Mouse (Mus musculus) intestine, embryonic 15.5 days (tissue): ENCODE measurements around the gene Sgsm1. TPM values are rescaled to one million over a fixed set of nuclear protein-coding genes. Genes with fewer than 3 reads are reported as not detected.

ENCODE experiments used
- ATAC-seq: fragments of 200-750 bp; cut with Nextera tagmentation; 2 replicates; pipeline ENCODE4 v1.8.0; 2017; ENCODE audit warnings: moderate TSS enrichment, moderate library complexity
- H3K27ac ChIP-seq: fragments of 300-500 bp; sonication (generic); 2 replicates; pipeline ENCODE4 v1.5.1; 2015; ENCODE audit warnings: mild to moderate bottlenecking, inconsistent platforms
- H3K27me3 ChIP-seq: fragments of 300-500 bp; sonication (generic); replicated peaks from 2 replicates; pipeline ENCODE4 v1.6.1; 2015; ENCODE audit warnings: inconsistent platforms
- H3K36me3 ChIP-seq: fragments of 300-500 bp; sonication (generic); 2 replicates; pipeline ENCODE4 v1.6.1; 2015; ENCODE audit warnings: inconsistent platforms
- H3K4me1 ChIP-seq: fragments of 300-500 bp; sonication (generic); replicated peaks from 2 replicates; pipeline ENCODE4 v1.6.1; 2015; ENCODE audit warnings: inconsistent platforms
- H3K4me2 ChIP-seq: fragments of 300-500 bp; sonication (generic); replicated peaks from 2 replicates; pipeline ENCODE4 v1.6.1; 2015; ENCODE audit warnings: mild to moderate bottlenecking, inconsistent platforms
- H3K4me3 ChIP-seq: fragments of 300-500 bp; sonication (generic); replicated peaks from 2 replicates; pipeline ENCODE4 v1.5.1; 2015; ENCODE audit warnings: inconsistent platforms
- H3K9ac ChIP-seq: fragments of 300-500 bp; sonication (generic); 2 replicates; pipeline ENCODE4 v1.6.1; 2015; ENCODE audit warnings: inconsistent platforms
- H3K9me3 ChIP-seq: fragments of 300-500 bp; sonication (generic); 2 replicates; pipeline ENCODE4 v1.6.1; 2016; ENCODE audit warnings: inconsistent platforms
- WGBS: fragments of 180-500 bp; shearing (Covaris S2); methylation state at CpG from one replicate; pipeline ENCODE4 v1.1.7; 2015; 5-methylcytosine and 5-hydroxymethylcytosine counted together
- polyA plus RNA-seq: library from polyadenylated mRNA; unstranded; fragments of >200 nt; fragmentation: Nextera tagmentation; extraction: Ambion mirVana; gene quantifications from 2 replicates; pipeline ENCODE4 v1.2.1, GENCODE M21; 2015

The Sgsm1 gene
- polyA plus RNA-seq, 1 experiment from 2014 or later: 9.6 TPM

DNA sequence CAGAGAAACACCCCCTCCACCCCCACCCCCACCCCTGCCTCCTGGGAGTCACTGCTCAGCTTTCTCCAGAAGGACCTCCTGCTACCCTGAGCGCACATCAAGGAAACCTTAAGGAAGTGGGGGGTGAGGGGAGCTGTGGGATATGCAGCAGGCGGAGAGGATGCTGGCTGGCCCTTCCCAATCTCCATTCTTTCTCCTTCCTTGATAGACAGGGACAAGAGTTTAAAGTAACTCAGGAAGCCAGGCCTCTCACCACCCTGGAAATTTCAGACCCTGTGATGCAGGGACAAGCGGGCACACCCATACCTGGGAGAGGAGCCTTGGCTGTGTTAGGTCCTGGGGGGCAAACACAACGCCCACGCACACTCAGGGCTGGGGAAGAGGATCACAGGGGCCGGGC is 100.3 kb downstream of the Sgsm1 start:
- Histone ChIP-seq H3K9me3 (no peaks in the 10 kb centered on the region), H3K27ac (peak overlapping the region; percentile 66), H3K4me3 (no peak overlapping the region), H3K27me3 (no peaks in the 10 kb centered on the region), H3K9ac (no peak overlapping the region), H3K4me2 (no peak overlapping the region), H3K4me1 (peaks cover 33% of the 10 kb centered on the region), H3K36me3 (no peaks in the 10 kb centered on the region)
- ATAC-seq: no peak
- 81% methylated on average over 6 of the region's 6 CpGs for WGBS

DNA sequence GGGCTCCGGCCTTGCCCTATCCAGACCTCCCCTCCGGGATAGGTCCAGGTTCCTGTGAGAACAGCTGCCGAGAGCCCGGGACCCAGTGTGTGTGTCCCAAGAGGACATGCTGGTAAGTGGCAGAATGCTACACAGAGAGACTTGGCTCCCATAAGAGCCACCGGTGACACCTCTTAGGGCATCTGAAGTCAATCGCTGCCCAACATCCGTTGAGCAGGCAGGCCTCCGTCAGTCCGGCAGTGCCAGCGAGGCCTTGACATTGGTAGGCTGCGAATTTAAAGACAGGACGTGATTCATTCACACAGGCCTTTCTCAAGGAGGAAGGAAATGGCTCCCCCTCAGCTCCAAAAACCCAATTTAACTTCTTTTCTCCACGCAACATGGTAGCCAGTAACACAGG is 100.7 kb downstream of the Sgsm1 start:
- no peak for ATAC-seq

DNA sequence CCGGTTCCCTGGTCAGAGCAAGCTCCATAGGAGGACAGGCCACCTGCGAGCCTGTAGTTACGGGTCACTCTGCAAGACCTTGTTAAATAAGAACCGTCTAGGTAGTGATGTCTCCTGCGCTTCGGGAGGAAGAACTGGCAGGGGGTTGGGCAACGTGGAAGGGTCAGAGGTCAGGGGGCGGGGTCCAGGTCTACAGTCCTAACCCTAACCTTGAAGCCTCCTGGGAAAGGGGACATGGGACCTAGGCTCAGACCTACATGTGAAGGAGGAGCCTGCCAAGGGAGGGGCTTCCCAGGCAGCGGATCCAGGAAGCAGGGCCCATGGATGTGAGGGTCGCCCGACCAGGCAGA is 101.2 kb downstream of the Sgsm1 start:
- no peaks in the 10 kb centered on the region for H3K27me3 ChIP-seq
- WGBS: 40% methylated on average over 11 of the region's 11 CpGs
- peak overlapping the region; percentile 66 for H3K27ac ChIP-seq
- no peaks in the 10 kb centered on the region for H3K9me3 ChIP-seq
- peak; percentile 7; the same call in 1 of the 2 replicates for ATAC-seq
- no peak overlapping the region for H3K9ac ChIP-seq
- H3K4me2 ChIP-seq: peak overlapping the region; percentile 30; the same call in 1 of the 2 replicates
- H3K4me3 ChIP-seq: no peak overlapping the region
- H3K36me3 ChIP-seq: no peaks in the 10 kb centered on the region
- peaks cover 33% of the 10 kb centered on the region for H3K4me1 ChIP-seq

More for the DNA sequence above, 100.7 kb downstream of the Sgsm1 start:
- H3K4me1 ChIP-seq: peaks cover 33% of the 10 kb centered on the region
- no peak overlapping the region for H3K4me3 ChIP-seq
- 80% methylated on average over 13 of the region's 13 CpGs for WGBS
- H3K27ac ChIP-seq: peak overlapping the region; percentile 66
- H3K4me2 ChIP-seq: no peak overlapping the region
- H3K9me3 ChIP-seq: no peaks in the 10 kb centered on the region
- H3K27me3 ChIP-seq: no peaks in the 10 kb centered on the region
- no peaks in the 10 kb centered on the region for H3K36me3 ChIP-seq
- H3K9ac ChIP-seq: no peak overlapping the region

DNA sequence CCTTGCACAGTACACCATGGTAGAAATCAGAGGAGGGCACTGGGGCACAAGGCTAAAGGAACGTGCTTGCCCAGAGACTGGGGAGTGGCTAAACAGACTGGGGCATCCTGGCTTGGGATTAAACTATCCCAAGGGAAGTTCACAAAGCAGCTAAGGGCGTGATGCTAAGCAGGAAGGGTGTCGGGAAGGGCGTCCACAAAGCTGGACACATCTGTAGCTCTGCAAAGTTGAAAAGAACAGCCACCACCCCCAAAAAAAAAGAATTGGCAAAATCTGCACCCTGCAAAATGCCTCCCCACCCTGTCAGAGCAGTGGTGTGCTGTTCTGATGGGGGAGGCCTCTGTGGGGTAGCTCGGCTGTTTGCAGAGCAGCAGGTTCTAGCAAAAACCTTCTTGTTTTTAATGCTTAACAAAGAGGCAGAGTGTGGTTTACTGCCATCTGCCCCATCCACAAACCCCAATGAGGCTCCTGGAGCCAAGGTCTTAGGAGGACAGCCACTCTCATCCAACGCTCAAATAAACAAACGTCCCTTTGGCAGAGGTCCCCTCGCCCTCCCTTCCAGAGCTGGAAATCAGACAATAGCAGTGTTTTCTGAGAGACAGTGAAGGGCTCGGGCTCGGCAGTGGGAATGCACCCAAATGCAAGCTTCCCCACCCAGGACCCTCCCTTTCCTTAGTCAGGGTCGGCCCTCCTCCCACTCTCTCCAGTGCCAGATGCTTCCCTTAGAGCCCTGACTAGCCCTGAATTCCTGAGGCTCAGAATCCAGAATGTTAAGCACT is 101.8 kb downstream of the Sgsm1 start:
- no peaks in the 10 kb centered on the region for H3K9me3 ChIP-seq
- no peak overlapping the region for H3K9ac ChIP-seq
- H3K4me2 ChIP-seq: peak overlapping the region; percentile 30; the same call in 1 of the 2 replicates
- no peak overlapping the region for H3K4me3 ChIP-seq
- H3K27me3 ChIP-seq: no peaks in the 10 kb centered on the region
- H3K36me3 ChIP-seq: no peaks in the 10 kb centered on the region
- H3K27ac ChIP-seq: peak overlapping the region; percentile 66
- peak; percentile 39 for ATAC-seq
- WGBS: 36% methylated on average over 11 of the region's 11 CpGs
- H3K4me1 ChIP-seq: peaks cover 33% of the 10 kb centered on the region

DNA sequence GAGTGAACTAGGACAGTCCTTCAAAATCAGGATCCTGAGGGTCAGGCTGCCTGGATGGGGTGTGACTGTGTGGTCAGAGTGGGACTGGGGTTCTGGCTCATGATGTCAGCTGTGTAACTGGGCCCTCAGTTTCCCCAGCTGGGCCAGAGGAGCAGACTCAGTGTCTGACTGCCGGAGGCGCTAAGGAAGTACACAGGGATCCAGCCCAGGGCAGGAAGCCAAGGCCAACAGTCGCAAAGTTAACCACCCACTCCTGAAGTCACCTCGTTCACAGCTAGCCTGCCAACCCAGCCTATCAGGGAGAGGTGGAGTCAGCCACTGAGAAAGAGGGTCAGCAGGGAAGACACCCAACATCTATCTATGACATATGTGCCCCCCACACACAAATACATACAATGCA is 102.5 kb downstream of the Sgsm1 start:
- no peaks in the 10 kb centered on the region for H3K9me3 ChIP-seq
- H3K4me3 ChIP-seq: no peak overlapping the region
- peak overlapping the region; percentile 66 for H3K27ac ChIP-seq
- no peak overlapping the region for H3K4me2 ChIP-seq
- H3K4me1 ChIP-seq: peaks cover 33% of the 10 kb centered on the region
- H3K27me3 ChIP-seq: no peaks in the 10 kb centered on the region
- WGBS: 54% methylated on average over 4 of the region's 4 CpGs
- no peaks in the 10 kb centered on the region for H3K36me3 ChIP-seq
- no peak overlapping the region for H3K9ac ChIP-seq
- no peak for ATAC-seq

DNA sequence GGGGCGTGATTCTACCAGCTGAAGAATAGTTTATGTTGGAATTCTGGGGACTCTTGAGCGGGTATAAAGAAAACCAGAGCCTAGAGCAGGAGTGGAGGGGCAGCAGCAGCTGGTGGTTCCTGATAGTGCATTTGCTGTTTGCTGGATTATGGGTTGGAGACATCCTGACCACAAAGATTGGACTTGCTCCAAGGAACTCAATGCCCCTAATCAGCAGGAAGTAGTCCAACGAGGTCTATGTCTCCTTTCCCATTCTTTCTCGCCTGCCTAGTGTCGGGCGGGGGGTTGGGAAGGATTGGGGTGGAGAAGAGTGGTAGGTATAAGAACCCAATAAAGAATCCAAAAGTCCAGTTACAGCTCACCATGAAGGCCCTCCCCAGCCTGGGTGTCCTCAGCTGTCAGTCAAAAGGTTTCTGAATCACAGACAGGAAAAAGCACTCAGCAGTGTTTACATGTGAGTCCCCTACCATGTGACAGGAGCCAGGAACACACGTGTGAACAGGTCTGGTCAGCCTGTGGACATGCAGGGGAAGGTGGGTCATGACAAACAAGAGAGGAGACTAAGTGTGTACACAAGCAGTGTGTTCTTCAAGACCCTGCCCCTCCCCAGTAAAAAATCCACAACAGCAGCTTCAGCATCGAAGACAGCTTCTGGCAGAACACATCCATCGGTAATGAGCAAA is 103.8 kb downstream of the Sgsm1 start:
- Histone ChIP-seq H3K27ac (0 out of 2 replicates have a peak overlapping the region, but pooled peaks have one; percentile 11), H3K4me2 (no peak overlapping the region), H3K27me3 (no peaks in the 10 kb centered on the region), H3K9ac (no peak overlapping the region), H3K36me3 (no peaks in the 10 kb centered on the region), H3K4me1 (peaks cover 33% of the 10 kb centered on the region), H3K9me3 (no peaks in the 10 kb centered on the region), H3K4me3 (no peak overlapping the region)
- no peak for ATAC-seq
- 38% methylated on average over 9 of the region's 9 CpGs for WGBS

DNA sequence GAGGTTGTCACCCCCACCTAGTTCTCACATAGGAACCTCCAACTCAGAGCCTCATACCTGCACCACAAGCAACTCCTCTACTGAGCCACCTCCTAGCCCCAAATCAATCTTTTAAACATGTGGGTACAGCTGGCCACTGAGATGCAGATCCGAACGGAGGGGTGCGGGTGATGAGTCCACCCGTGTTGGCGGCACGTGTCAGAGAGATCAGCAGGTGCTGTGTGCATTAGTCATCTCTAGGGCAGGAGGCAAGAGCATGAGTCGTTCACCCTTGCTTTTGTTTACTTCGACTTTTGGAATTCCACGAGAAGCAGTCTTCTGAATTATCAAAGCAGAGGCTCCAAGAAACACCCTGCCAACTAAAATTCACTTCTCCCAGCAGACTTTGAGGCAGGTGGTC is 106.4 kb downstream of the Sgsm1 start:
- no peak overlapping the region for H3K4me3 ChIP-seq
- no peak overlapping the region for H3K27ac ChIP-seq
- no peaks in the 10 kb centered on the region for H3K36me3 ChIP-seq
- no peak for ATAC-seq
- H3K4me2 ChIP-seq: no peak overlapping the region
- no peaks in the 10 kb centered on the region for H3K27me3 ChIP-seq
- no peaks in the 10 kb centered on the region for H3K9me3 ChIP-seq
- 75% methylated on average over 9 of the region's 9 CpGs for WGBS
- no peak overlapping the region for H3K9ac ChIP-seq
- peaks cover 28% of the 10 kb centered on the region for H3K4me1 ChIP-seq

DNA sequence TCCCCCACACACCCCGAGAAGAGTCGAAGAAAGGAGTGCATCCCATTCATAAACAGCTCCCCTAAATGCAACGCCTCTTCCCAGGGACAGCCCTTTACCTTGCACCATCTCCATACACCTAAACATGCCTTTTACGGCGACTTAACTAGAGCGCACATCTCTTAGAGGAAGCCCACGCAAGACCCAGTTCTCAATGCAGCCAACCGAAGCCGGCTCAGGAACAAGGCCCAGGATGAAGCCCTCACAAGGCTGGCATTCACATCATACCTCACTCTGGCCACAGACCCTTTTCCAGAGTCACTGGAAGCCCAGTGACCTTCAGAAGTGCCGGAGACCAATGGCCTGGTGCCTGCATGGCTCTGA is 110.8 kb downstream of the Sgsm1 start:
- ATAC-seq: no peak
- WGBS: 88% methylated on average over 10 of the region's 10 CpGs
- Histone ChIP-seq H3K4me1 (peaks cover 13% of the 10 kb centered on the region; the same call in 1 of the 2 replicates), H3K4me3 (no peak overlapping the region), H3K27me3 (no peaks in the 10 kb centered on the region), H3K4me2 (no peak overlapping the region), H3K9me3 (no peaks in the 10 kb centered on the region), H3K9ac (no peak overlapping the region), H3K36me3 (no peaks in the 10 kb centered on the region), H3K27ac (no peak overlapping the region)

DNA sequence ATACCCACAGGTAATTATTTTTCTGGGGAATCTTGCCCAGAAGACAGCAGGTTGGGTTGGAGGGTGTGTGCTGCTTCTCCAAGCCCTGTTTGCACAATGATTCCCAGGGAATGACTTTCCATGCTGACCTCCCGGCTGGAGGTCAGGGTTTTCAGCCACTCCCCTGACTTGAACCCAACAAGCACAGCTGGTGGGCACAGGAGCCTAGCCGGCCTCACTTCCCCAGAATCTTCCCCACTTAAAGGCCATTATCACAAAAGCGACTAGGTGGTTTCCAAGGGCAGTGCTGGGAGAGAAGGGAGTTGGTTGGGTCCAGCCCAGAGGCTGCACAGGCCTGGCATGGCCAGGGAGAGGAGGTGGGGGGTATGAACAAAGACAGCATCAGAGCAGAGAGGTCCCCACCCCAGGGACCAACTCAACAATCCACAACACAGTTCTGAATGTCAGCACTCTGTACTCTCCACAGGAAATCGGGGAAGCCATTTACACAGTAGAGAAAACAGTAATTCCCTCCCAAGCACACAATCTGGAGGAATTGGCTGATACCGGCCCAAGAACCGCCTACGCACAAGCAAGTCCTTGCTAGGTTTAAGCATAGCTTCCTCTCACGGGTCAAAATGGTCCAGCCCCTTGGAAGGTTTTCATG is 111.3 kb downstream of the Sgsm1 start:
- peak overlapping the region; percentile 40 for H3K27ac ChIP-seq
- 50% methylated on average over 8 of the region's 8 CpGs for WGBS
- no peak overlapping the region for H3K9ac ChIP-seq
- no peak overlapping the region for H3K4me3 ChIP-seq
- no peaks in the 10 kb centered on the region for H3K9me3 ChIP-seq
- ATAC-seq: no peak; the same call in 1 of the 2 replicates
- no peaks in the 10 kb centered on the region for H3K36me3 ChIP-seq
- no peak overlapping the region for H3K4me2 ChIP-seq
- H3K27me3 ChIP-seq: no peaks in the 10 kb centered on the region
- H3K4me1 ChIP-seq: peaks cover 13% of the 10 kb centered on the region; the same call in 1 of the 2 replicates

DNA sequence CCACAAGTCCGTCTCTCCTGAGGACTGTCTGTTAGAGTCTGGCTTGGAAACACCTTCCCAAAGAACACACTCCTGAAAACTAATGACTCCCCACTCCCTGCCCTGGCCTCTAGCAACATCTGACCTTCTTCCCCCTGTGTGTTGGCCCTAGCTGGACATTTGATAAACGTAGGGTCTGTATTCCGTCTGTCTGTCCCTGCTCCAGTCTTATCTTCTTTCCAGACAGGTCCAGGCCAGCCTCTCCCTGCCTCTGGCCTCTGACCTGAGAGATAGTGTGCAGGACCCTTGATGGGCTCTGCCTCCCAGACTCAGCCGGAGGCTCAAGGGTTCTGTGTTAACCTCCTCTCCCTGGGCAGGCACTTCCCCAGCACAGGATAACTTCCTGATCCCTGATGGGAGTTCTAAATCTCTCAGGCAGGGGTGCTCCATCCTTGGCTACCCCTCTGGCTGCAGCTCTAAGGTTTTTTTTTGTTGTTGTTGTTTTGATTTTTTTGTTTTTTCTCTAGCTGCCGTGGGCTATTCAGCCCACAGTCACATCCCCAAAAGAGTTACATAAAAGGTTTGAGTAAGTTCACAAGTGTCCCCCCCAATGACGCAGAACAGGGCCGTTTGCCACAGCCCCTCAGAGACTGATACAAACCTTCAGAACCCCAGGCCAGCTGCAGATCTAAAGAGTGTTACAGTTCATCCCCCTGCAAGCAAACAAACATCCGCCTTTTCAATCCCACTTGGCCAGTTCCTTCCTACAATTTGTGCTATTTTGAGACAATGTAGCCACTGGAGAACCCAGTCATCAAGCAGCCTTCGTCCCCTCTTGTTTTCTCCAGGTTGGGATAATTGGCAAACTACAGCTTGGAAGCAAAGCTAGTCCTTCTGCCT is 113.4 kb downstream of the Sgsm1 start:
- Histone ChIP-seq H3K4me2 (no peak overlapping the region), H3K9me3 (no peaks in the 10 kb centered on the region), H3K27ac (peak overlapping the region; percentile 61), H3K9ac (no peak overlapping the region), H3K4me3 (no peak overlapping the region), H3K27me3 (no peaks in the 10 kb centered on the region), H3K36me3 (no peaks in the 10 kb centered on the region), H3K4me1 (peaks cover 15% of the 10 kb centered on the region; the same call in 1 of the 2 replicates)
- 40% methylated on average over 9 of the region's 9 CpGs for WGBS
- ATAC-seq: no peak

DNA sequence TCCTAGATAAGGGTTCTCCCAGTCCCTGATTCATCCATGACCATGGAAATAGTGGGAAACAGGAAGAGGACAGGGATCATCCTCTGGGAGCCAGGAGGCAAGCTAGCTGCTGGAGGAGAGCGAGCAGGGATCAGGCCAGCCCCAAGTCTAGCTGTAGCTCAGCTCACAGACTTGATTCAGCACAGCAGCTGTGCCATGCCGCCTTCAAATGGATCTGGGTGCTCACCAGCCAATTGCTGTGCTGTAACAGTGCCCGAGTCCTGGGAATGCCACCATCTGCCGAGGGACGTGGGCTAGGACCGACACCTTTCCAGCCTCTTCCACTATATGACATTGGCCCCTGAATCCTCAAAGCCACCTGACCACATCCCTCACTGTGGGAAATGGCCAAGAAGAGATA is 114.7 kb downstream of the Sgsm1 start:
- H3K4me2 ChIP-seq: no peak overlapping the region
- 85% methylated on average over 6 of the region's 6 CpGs for WGBS
- no peak overlapping the region for H3K27ac ChIP-seq
- H3K36me3 ChIP-seq: no peaks in the 10 kb centered on the region
- H3K4me1 ChIP-seq: peaks cover 16% of the 10 kb centered on the region; the same call in 1 of the 2 replicates
- H3K27me3 ChIP-seq: no peaks in the 10 kb centered on the region
- no peak overlapping the region for H3K9ac ChIP-seq
- no peaks in the 10 kb centered on the region for H3K9me3 ChIP-seq
- no peak overlapping the region for H3K4me3 ChIP-seq
- no peak; the same call in 1 of the 2 replicates for ATAC-seq

DNA sequence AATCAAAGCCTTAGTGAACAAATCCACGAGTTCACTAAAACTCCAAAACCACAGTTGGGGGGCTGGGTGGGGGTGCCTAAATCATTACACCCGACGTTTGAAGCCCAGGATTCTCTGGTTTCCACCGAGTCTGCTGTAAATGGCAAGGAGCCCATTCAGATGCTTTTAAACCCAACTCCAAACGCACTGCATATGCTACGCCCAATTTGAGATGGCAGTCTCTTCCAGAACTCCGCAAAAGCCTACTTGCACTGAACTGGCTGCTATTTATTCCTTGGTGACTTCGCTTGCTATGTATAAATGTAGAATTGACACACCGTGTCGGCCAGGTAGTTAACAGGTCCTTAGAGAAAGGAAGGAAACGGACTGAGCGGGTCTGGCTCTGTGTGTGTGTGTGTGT is 115.1 kb downstream of the Sgsm1 start:
- Histone ChIP-seq H3K27ac (no peak overlapping the region), H3K27me3 (no peaks in the 10 kb centered on the region), H3K4me1 (peaks cover 16% of the 10 kb centered on the region; the same call in 1 of the 2 replicates), H3K9ac (no peak overlapping the region), H3K36me3 (no peaks in the 10 kb centered on the region), H3K4me2 (no peak overlapping the region), H3K4me3 (no peak overlapping the region), H3K9me3 (no peaks in the 10 kb centered on the region)
- WGBS: 81% methylated on average over 12 of the region's 12 CpGs
- no peak for ATAC-seq
